Mouse (Mus musculus) kidney, adult 2 months (tissue): ENCODE measurements at regions not wholly inside any gene's neighbourhood (a gene's known extent, or its start where the extent isn't known, plus 50 kb on each side); places are given as distances from the start of the nearest gene placed in this dataset.
A peak's percentile ranks its signal among the peaks of the same experiment; 100 is the strongest.

ENCODE experiments used
- DNase-seq: peaks from one replicate; pipeline ENCODE4 v3.0.0; 2021
- H3K27ac ChIP-seq: fragments of 200-500 bp; 2 replicates; pipeline ENCODE4 v1.5.1; 2012; ENCODE audit warnings: low read depth, low read length, control low read depth, inconsistent platforms; ENCODE audit not compliant: insufficient read depth
- H3K27me3 ChIP-seq: fragments of 200-500 bp; replicated peaks from 2 replicates; pipeline ENCODE4 v1.6.1; 2012; ENCODE audit warnings: mild to moderate bottlenecking, moderate library complexity, low read length, inconsistent platforms; ENCODE audit not compliant: control insufficient read depth, insufficient read depth
- H3K36me3 ChIP-seq: fragments of 200-500 bp; 2 replicates; pipeline ENCODE4 v1.6.1; 2012; ENCODE audit warnings: mild to moderate bottlenecking, moderate library complexity, low read length, inconsistent platforms; ENCODE audit not compliant: control insufficient read depth, insufficient read depth
- H3K4me1 ChIP-seq: fragments of 200-500 bp; 2 replicates; pipeline ENCODE4 v1.6.1; 2011; ENCODE audit warnings: low read length; ENCODE audit not compliant: control insufficient read depth, insufficient read depth
- H3K4me3 ChIP-seq: fragments of 200-500 bp; 2 replicates; pipeline ENCODE4 v1.5.1; 2011; ENCODE audit warnings: mild to moderate bottlenecking, low read depth, low read length, control low read depth; ENCODE audit not compliant: insufficient read depth
- CTCF ChIP-seq: fragments of 200-500 bp; conservative IDR thresholded peaks from 2 replicates; pipeline ENCODE4 v1.5.1; 2011; ENCODE audit warnings: low read depth, mild to moderate bottlenecking, control low read depth, low read length, moderate library complexity, mixed read lengths; ENCODE audit not compliant: insufficient read depth, insufficient read length
- POLR2A ChIP-seq: fragments of 200-500 bp; IDR thresholded peaks from one replicate; pipeline ENCODE4 v1.6.1; 2011; ENCODE audit warnings: low read depth, low read length, control low read depth
- WGBS: fragments of 180-500 bp; shearing (Covaris S2); methylation state at CpG from one replicate; pipeline ENCODE4 v1.1.7; 2018; 5-methylcytosine and 5-hydroxymethylcytosine counted together

GRCm38 (mm10) chr5:45033146-45033545 is 233.7 kb upstream of the Ldb2 start:
- H3K36me3 ChIP-seq: no peaks in the 10 kb centered on the region
- 82% methylated on average over 1 of the region's 1 CpGs for WGBS
- no peak overlapping the region for H3K27ac ChIP-seq
- no peak for DNase-seq
- no peaks in the 10 kb centered on the region for H3K4me1 ChIP-seq
- TF ChIP-seq CTCF: no peak
- no peak for TF ChIP-seq POLR2A
- no peak overlapping the region for H3K4me3 ChIP-seq
- no peaks in the 10 kb centered on the region for H3K27me3 ChIP-seq

DNA sequence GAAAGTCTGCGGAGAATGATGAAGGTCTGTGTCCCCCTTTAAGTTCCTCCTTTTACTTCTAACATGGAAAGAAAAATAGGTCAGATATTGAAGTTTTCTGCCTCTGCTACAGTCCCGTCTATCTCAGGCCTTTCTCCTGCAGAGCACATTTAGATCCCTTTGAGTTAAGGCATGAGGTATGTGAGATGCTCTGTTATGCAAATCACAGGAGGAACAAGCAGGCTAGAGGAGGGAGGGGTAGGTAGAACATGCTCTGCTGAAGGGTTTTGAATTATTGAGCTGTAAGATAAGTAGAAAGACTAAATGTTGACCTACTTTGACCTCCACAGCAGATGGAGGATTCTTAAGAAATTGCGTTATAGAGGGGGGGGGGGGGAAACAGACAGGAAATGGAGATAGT is 228.4 kb upstream of the Ldb2 start:
- H3K27me3 ChIP-seq: no peaks in the 10 kb centered on the region
- H3K36me3 ChIP-seq: no peaks in the 10 kb centered on the region
- 53% methylated on average over 3 of the region's 3 CpGs for WGBS
- H3K4me1 ChIP-seq: no peaks in the 10 kb centered on the region
- DNase-seq: no peak
- no peak overlapping the region for H3K27ac ChIP-seq
- H3K4me3 ChIP-seq: no peak overlapping the region
- no peak for TF ChIP-seq POLR2A
- TF ChIP-seq CTCF: no peak

DNA sequence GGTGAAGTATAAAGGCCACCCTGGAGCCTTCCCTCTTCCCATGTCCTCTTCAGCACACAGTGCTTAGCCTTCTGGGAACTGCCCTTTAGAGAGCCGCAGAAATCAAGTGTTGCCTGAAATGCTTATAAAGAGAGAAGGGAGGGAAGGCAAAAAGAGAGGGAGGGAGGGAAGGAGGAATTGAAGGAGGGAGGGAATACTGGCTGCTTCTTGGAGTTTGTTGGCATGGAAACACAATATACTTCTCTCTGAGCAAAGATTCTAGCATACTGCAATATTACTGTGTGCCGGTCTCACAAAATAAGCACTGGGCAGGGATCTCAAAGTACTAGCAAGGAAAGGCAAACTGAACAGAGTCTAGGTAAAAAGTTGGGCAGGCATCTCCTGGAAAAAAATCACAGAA is 225.9 kb upstream of the Ldb2 start:
- no peak for DNase-seq
- Histone ChIP-seq H3K27ac (no peak overlapping the region), H3K4me1 (no peaks in the 10 kb centered on the region), H3K36me3 (no peaks in the 10 kb centered on the region), H3K4me3 (no peak overlapping the region), H3K27me3 (no peaks in the 10 kb centered on the region; the same call in 1 of the 2 replicates)
- TF ChIP-seq POLR2A: no peak
- TF ChIP-seq CTCF: no peak
- 96% methylated on average over 2 of the region's 2 CpGs for WGBS

DNA sequence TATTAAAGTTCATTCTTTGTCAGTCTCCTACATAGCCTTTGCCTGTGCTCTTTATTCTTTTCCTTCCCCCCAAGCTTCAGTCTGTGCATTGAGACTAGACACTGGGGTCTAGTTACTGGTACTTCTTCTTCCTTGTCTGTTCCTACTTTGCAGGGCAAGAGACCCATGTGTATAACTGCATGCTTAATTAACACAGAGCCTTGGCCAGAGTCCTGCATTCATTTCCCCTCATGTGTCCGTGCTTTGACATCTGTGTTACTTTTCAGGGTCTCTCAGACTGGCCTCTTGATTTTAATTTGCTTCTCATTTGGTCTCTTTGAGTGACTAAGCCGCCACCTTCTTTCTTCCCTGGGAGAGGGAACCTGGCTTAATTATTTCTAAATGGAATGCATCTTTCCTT is 208.4 kb upstream of the Ldb2 start:
- no peak for TF ChIP-seq CTCF
- no peak for TF ChIP-seq POLR2A
- H3K4me1 ChIP-seq: no peaks in the 10 kb centered on the region
- no peaks in the 10 kb centered on the region for H3K27me3 ChIP-seq
- WGBS: 63% methylated on average over 2 of the region's 2 CpGs
- no peak for DNase-seq
- H3K4me3 ChIP-seq: no peak overlapping the region
- H3K36me3 ChIP-seq: no peaks in the 10 kb centered on the region
- H3K27ac ChIP-seq: no peak overlapping the region

DNA sequence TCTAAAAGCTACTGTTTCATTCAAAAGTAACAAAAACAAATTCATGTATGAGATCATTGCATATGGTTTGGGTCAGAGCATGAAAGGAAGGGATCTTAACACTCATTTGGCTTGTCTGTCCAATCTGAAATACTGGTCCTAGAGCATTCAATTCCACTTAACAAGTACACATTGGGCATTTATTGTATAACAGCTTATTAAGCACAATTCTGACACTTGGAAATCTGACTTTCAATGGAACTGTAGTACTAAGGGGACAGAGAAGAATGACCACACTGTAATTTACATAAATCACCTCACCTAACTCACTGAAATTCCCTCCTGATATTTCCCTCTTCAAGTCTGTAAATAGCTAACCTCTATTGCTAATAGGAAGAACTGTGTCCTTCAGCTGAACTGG is 201.5 kb upstream of the Ldb2 start:
- no peaks in the 10 kb centered on the region for H3K27me3 ChIP-seq
- H3K4me3 ChIP-seq: no peak overlapping the region
- no peaks in the 10 kb centered on the region for H3K4me1 ChIP-seq
- H3K27ac ChIP-seq: no peak overlapping the region
- no peak for DNase-seq
- TF ChIP-seq POLR2A: no peak
- no peak for TF ChIP-seq CTCF
- H3K36me3 ChIP-seq: no peaks in the 10 kb centered on the region

DNA sequence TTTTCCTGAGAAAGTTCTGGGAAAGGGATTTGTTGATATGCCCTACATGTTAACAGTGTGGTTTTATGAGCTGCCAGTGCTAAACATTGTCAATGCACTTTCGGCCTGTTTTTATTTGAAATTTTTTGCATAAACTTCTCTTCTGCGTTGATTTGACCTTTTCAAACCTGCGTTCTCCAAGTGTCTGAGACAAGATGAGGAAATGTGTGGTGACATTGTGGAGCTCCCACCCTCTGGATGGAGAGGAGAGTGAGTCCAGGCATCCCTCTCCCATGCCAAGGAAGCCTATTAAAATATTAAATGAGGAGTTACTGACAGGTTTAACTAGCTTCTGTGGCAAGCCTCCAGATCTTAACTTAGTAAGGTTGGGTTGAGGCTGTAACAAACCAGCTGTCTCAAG is 199.6 kb upstream of the Ldb2 start:
- TF ChIP-seq CTCF (no peak), POLR2A (no peak)
- no peak overlapping the region for H3K4me3 ChIP-seq
- no peaks in the 10 kb centered on the region for H3K4me1 ChIP-seq
- H3K27me3 ChIP-seq: no peaks in the 10 kb centered on the region
- DNase-seq: no peak
- WGBS: 92% methylated on average over 3 of the region's 3 CpGs
- H3K36me3 ChIP-seq: no peaks in the 10 kb centered on the region
- H3K27ac ChIP-seq: no peak overlapping the region

DNA sequence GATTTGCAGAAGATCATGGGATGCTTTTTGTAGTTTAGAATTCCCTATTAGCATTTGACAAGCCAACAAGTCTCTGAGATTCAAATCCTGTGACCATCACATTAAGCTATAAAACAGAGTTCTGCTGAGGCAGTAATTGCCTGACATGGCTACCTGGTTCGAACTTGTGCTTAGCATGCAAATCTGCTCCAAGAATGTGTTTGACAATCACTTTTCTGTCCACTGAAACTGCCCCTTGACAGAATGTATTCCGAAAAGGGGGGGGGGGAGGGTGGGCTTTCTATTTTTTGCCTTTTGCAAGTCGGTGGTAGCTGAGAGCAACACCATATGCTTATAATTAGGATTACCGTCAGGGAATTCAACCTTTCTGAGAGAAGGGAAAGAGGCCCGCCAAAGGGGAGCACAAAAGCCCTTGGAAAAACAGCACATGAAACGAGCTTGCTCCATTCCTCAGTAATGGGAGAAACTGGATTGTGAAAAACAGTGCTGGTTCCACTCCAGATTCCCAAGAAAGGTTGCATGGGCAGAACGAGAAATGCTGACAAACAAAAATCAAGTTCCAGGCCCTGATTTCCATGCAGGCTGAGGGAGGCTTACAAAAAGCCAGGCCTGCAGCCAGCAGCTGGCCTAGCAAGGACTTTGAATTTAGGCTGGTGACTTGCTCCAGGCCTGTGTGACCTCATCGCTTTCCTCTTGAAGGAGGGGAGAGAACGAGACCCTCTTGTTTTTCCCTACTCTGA is 176.1 kb upstream of the Ldb2 start:
- TF ChIP-seq CTCF (no peak), POLR2A (no peak)

More for the DNA sequence above, 176.1 kb upstream of the Ldb2 start:
- no peaks in the 10 kb centered on the region for H3K4me1 ChIP-seq
- no peaks in the 10 kb centered on the region for H3K36me3 ChIP-seq
- H3K27ac ChIP-seq: no peak overlapping the region
- WGBS: 53% methylated on average over 9 of the region's 9 CpGs
- no peak overlapping the region for H3K4me3 ChIP-seq
- no peaks in the 10 kb centered on the region for H3K27me3 ChIP-seq
- peak; percentile 11 for DNase-seq
